ENCODE assay signal across 8 mouse cellular contexts in the genomic region with DNA sequence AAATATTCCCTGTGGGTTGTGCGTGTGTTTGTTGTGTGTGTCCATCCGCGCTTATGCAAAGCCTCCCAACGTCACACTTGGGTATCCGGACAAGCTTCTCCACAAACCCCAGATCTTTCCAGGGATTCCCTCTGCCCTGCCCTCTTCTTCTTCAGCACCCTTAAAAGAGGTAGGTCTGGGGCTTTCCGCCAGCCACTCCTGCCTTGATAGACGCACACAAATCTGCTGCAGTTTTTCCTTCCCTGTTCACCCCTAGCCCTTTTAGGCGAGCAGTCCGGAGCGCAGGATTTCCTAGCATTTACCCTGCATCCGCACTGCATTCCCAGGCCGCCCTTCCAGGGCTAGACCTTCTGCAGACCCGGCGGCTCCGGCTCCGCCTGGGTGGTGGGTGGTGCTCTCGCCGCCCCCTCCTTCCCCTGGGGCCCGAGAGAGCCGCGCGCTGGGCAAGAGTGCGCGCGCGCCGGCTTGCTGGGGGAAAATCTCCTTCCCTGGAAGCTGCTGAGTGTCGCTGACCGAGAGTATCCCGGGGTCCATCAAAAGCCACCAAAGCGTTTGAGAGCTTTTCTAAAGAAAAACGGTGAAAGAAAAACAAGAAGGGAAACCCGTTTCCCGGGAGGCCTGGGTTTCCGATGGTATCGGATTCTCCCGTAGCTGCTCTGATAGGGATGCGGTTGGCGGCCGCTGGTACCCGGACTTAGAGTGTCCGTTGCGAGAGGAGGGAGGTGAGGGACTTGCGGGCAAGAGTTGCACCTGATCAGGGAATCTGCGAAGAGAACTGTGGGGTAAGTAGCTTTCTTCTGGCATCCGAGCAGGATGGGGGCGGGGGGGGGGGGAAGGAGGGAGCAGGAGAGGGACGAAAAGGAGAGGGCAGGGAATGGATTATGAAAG. TPM values are rescaled to one million over a fixed set of nuclear protein-coding genes. Genes with fewer than 3 reads are reported as not detected.
DNase-seq lines count a peak whose midpoint lies in the region; ATAC-seq and TF ChIP-seq lines count a peak whose summit lies in the region.

A gene (plus strand): TSS at position 88 of the 888 bp plus-strand sequence.

- peak within 1 kb of the TSS; percentile 85 for H3K4me2 ChIP-seq in embryonic facial prominence, embryonic 13.5 days
- H3K4me2 ChIP-seq in intestine, embryonic 16.5 days (ENCODE audit: low read depth, low read length), result peak within 1 kb of the TSS; percentile 65
- peak within 1 kb of the TSS; percentile 92 for H3K4me2 ChIP-seq in midbrain, embryonic 15.5 days

- no peak for ATAC-seq in embryonic facial prominence, embryonic 13.5 days (ENCODE audit: insufficient number of reproducible peaks, insufficient read depth, low FRiP score, low TSS enrichment, low read depth)
- ATAC-seq in intestine, embryonic 16.5 days, result no peak
- peak; percentile 72 for ATAC-seq in midbrain, embryonic 15.5 days (replicated peaks)

- peak; percentile 3 for DNase-seq in testis, postnatal 14 days (ENCODE audit: low spot score)
- DNase-seq in testis, postnatal 10 days (ENCODE audit: low spot score), result no peak
- DNase-seq in spleen, adult 18-20 months, result no peak
- no peak for DNase-seq in adrenal gland, postnatal 10 days
- DNase-seq in heart, adult 2 months, result no peak

- no peaks in the 10 kb centered on the region for H3K36me3 ChIP-seq in embryonic facial prominence, embryonic 13.5 days
- H3K36me3 ChIP-seq in intestine, embryonic 16.5 days (ENCODE audit: control insufficient read depth, insufficient read depth, low read length), result no peaks in the 10 kb centered on the region
- H3K36me3 ChIP-seq in midbrain, embryonic 15.5 days (replicated peaks), result no peaks in the 10 kb centered on the region
- H3K36me3 ChIP-seq in heart, adult 2 months (ENCODE audit: control insufficient read depth, insufficient read depth, low read length), result no peaks in the 10 kb centered on the region

- peak within 1 kb of the TSS; percentile 41 for H3K9ac ChIP-seq in embryonic facial prominence, embryonic 13.5 days
- no peak within 1 kb of the TSS for H3K9ac ChIP-seq in intestine, embryonic 16.5 days (ENCODE audit: low read depth, low read length)
- H3K9ac ChIP-seq in midbrain, embryonic 15.5 days, result peak within 1 kb of the TSS; percentile 54
- H3K9ac ChIP-seq in heart, adult 2 months (ENCODE audit: low read depth, low read length), result no peak within 1 kb of the TSS

- H3K27me3 ChIP-seq in embryonic facial prominence, embryonic 13.5 days, result peaks cover 66% of the 10 kb centered on the region
- H3K27me3 ChIP-seq in intestine, embryonic 16.5 days (replicated peaks; ENCODE audit: control insufficient read depth, insufficient read depth, low read length), result peaks cover 55% of the 10 kb centered on the region
- H3K27me3 ChIP-seq in midbrain, embryonic 15.5 days (replicated peaks), result peaks cover 3% of the 10 kb centered on the region; the same call in 1 of the 2 replicates
- peaks cover 17% of the 10 kb centered on the region for H3K27me3 ChIP-seq in heart, adult 2 months (ENCODE audit: control insufficient read depth, insufficient read depth, low read length)

- no peaks in the 10 kb centered on the region for H3K79me2 ChIP-seq in heart, adult 2 months (replicated peaks; ENCODE audit: control insufficient read depth, insufficient read depth, low read length)

- no peak for TF ChIP-seq POLR2A in heart, adult 2 months (IDR thresholded peaks at IDR 0.05; ENCODE audit: insufficient read depth, low read depth, low read length)

- H3K27ac ChIP-seq in embryonic facial prominence, embryonic 13.5 days, result no peak within 1 kb of the TSS
- H3K27ac ChIP-seq in intestine, embryonic 16.5 days (ENCODE audit: low read length), result no peak within 1 kb of the TSS
- H3K27ac ChIP-seq in midbrain, embryonic 15.5 days, result peak within 1 kb of the TSS; percentile 84
- no peak within 1 kb of the TSS for H3K27ac ChIP-seq in heart, adult 2 months

- no peaks in the 10 kb centered on the region for H3K9me3 ChIP-seq in embryonic facial prominence, embryonic 13.5 days
- no peaks in the 10 kb centered on the region for H3K9me3 ChIP-seq in intestine, embryonic 16.5 days (ENCODE audit: control insufficient read depth, low read length)
- no peaks in the 10 kb centered on the region for H3K9me3 ChIP-seq in midbrain, embryonic 15.5 days

- TF ChIP-seq EP300 in heart, adult 2 months (IDR thresholded peaks at IDR 0.05; ENCODE audit: insufficient read depth, low read depth, low read length), result no peak

- peaks cover 29% of the 10 kb centered on the region for H3K4me1 ChIP-seq in embryonic facial prominence, embryonic 13.5 days
- peaks cover 9% of the 10 kb centered on the region for H3K4me1 ChIP-seq in intestine, embryonic 16.5 days (ENCODE audit: control insufficient read depth, insufficient read depth, low read length)
- H3K4me1 ChIP-seq in midbrain, embryonic 15.5 days, result peaks cover 29% of the 10 kb centered on the region
- H3K4me1 ChIP-seq in heart, adult 2 months (ENCODE audit: control insufficient read depth, insufficient read depth, low read length), result no peaks in the 10 kb centered on the region

- under 1% methylated on average over 46 of the region's 48 CpGs for WGBS in embryonic facial prominence, embryonic 13.5 days
- WGBS in intestine, embryonic 16.5 days, result under 1% methylated on average over 46 of the region's 48 CpGs
- WGBS in midbrain, embryonic 15.5 days, result under 1% methylated on average over 47 of the region's 48 CpGs
- WGBS in heart, adult 2 months, result under 1% methylated on average over 48 of the region's 48 CpGs

- no peak for TF ChIP-seq CTCF in heart, adult 2 months (IDR thresholded peaks at IDR 0.05)

- H3K4me3 ChIP-seq in embryonic facial prominence, embryonic 13.5 days, result peak within 1 kb of the TSS; percentile 48
- H3K4me3 ChIP-seq in intestine, embryonic 16.5 days (ENCODE audit: low read length), result peak within 1 kb of the TSS; percentile 47
- H3K4me3 ChIP-seq in midbrain, embryonic 15.5 days, result peak within 1 kb of the TSS; percentile 79
- no peak within 1 kb of the TSS for H3K4me3 ChIP-seq in heart, adult 2 months

- intact Hi-C loops in heart, adult 2 months (cut with DNase I), result no loop called here

RNA-seq across cellular contexts. Expression of the gene that starts here (rescaled TPM):
- 4.0 and 4.7 TPM in 2 replicates for polyA plus RNA-seq in embryonic facial prominence, embryonic 13.5 days (2015; fragmentation: Nextera tagmentation; extraction: Ambion mirVana)
- polyA plus RNA-seq in intestine, embryonic 16.5 days (2015; fragmentation: Nextera tagmentation; extraction: Ambion mirVana), result 0.04 and 0.18 TPM in 2 replicates
- 41.7 and 47.7 TPM in 2 replicates for polyA plus RNA-seq in midbrain, embryonic 15.5 days (2015; fragmentation: Nextera tagmentation; extraction: Ambion mirVana)
- total RNA-seq in adrenal gland, postnatal 10 days (2021), result under 1 TPM; 0.45 to 0.48 TPM
- total RNA-seq in heart, adult 2 months (2021), result not detected
- polyA plus RNA-seq in heart, adult 2 months (2012; rRNA removed), result not detected in 2 replicates

Comparison
In these comparisons a context has a peak if more than half of its experiments do, and no peak if none do; other contexts are left out.
1. H3K9ac ChIP-seq: peak in embryonic facial prominence, embryonic 13.5 days (single experiment) and midbrain, embryonic 15.5 days (single experiment); none in intestine, embryonic 16.5 days (single experiment) and heart, adult 2 months (single experiment).
2. Peak in every context shown above with its lines, with median percentiles within 50 percentile points of each other: H3K4me2 ChIP-seq.